Mouse (Mus musculus) layer of hippocampus, adult 2 months (tissue): ENCODE results near the gene Coro6. TPM values are rescaled to one million over a fixed set of nuclear protein-coding genes. Genes with fewer than 3 reads are reported as not detected.
A peak's percentile ranks its signal among the peaks of the same experiment; 100 is the strongest.

Experiments
- DNase-seq, 2 experiments: peaks; one replicate each; pipeline ENCODE4 v3.0.0; 2022; ENCODE audit warnings: low spot score in 2 of 2
- H3K27ac ChIP-seq: fragments of 200-600 bp; 2 replicates; pipeline ENCODE4 v1.8.1; 2022
- H3K4me3 ChIP-seq: fragments of 200-600 bp; 2 replicates; pipeline ENCODE4 v1.8.1; 2022; ENCODE audit warnings: mild to moderate bottlenecking
- CTCF ChIP-seq: fragments of 200-600 bp; conservative IDR thresholded peaks from 2 replicates; pipeline ENCODE4 v1.8.1; 2022; ENCODE audit warnings: antibody characterized with exemption, mild to moderate bottlenecking, moderate library complexity
- total RNA-seq, 2 experiments: library from RNA; stranded (reverse); gene quantifications; 2 replicates each; pipeline ENCODE4 v1.2.3; 2021

Gene Coro6
- total RNA-seq, 2 experiments from 2014 or later: 12.7 to 14.1 TPM

DNA sequence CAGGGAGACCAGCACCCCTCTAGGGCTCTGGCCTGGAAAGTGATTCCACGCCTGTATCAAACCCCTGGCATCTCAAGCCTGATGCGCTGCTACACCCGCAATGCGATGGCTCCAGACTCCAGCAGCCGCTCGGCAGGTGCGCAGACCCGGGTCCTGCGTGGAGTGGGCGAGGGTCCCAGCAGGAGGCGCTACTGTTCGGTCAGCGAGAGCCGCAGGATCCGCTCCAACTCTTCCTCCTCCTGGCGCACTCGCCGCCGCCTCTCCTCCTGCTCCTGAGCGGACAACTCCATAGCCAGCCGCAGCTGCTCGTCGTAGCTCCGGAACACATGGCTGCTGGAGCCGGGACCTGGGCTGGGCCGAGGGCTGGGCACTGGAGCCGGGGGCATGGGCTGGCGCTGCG, 9.2 kb downstream of the Coro6 start:
- H3K27ac ChIP-seq: no peak overlapping the region
- 0 out of 2 replicates have a peak, but pooled peaks have one; percentile 9 for TF ChIP-seq CTCF
- DNase-seq: no peak
- H3K4me3 ChIP-seq: no peak overlapping the region

DNA sequence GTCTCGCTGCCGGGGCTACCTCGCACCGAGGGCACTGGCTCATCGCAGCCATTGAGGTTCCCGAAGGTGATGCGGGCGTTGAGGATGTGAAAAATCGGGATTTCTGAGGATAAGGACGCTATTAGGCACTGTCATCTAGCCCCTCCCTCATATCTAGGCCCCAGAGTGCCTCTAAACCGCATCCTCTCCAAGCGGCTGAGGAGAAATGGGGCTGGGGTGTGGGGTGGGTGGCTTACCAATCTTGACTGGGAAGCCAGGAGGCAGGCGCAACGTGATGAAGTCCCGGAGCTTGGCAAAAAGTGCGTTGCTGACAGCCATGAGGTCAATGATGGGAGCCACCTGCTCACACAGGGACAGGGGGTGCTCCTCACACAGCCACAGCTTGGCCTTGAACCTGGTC, 10.6 kb downstream of the Coro6 start:
- no peak for DNase-seq
- no peak for TF ChIP-seq CTCF
- H3K27ac ChIP-seq: no peak overlapping the region
- H3K4me3 ChIP-seq: no peak overlapping the region

DNA sequence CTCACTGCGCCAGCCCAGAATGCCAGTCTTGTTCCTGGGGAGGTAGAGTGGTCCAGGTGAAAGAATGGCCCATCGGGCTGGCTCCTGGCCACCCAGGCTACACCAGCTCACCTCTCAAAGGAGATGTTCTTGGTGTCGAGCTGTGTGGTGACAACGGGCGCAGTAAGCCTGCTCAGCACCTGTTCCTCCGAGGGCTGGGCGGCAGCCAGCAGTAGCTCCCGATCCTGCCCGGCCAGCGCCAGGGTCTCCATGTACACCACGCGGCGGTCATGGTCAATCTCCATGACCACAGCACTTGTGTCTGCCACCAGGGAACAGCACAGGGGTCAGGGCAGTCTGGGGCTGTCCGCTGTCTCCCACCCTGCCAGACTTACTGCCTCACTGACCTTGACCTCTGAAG, 14.0 kb downstream of the Coro6 start:
- no peak overlapping the region for H3K4me3 ChIP-seq
- no peak for DNase-seq
- no peak overlapping the region for H3K27ac ChIP-seq
- TF ChIP-seq CTCF: no peak

DNA sequence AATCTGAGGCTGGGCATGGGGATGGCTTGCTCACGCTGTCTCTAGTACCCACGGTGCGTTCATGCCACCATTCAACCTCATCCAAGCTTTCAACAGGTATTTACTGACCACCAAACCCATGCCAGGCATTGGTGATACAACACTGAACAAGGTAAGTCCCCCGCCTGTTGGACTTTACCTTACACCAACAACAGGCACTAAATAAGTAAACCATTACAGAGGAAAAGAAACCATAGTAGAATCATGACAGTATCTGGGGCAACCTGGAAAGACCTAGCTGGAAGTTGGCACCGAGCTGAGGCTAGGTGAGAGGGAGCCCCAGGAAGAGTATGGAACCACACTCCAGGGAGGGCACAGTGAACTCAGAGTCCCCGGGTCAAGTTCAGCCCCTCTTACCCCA, 14.7 kb downstream of the Coro6 start:
- Histone ChIP-seq H3K4me3 (no peak overlapping the region), H3K27ac (no peak overlapping the region)
- TF ChIP-seq CTCF: no peak
- no peak for DNase-seq

DNA sequence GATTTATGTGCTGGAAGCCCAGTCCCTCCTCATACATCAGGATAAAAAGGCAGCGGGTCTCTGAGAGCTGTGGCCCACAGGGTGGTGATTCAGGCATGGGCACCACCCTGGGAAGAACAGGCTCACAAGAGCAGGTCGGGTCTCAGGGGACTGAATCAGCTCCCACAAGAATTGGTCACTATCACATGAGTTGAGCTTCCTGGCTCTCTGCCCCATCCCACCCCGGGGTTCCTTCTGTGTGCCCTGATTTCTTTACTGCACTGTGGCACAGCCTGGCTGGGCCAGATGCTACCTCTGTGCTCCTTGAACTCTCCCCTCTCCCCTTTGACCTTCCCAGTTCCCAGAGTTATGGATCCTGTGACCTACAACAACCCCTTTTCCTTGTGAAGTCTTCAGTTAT, 20.8 kb downstream of the Coro6 start:
- DNase-seq: no peak
- no peak overlapping the region for H3K4me3 ChIP-seq
- H3K27ac ChIP-seq: peak overlapping the region; percentile 36; the same call in 1 of the 2 replicates
- no peak for TF ChIP-seq CTCF

DNA sequence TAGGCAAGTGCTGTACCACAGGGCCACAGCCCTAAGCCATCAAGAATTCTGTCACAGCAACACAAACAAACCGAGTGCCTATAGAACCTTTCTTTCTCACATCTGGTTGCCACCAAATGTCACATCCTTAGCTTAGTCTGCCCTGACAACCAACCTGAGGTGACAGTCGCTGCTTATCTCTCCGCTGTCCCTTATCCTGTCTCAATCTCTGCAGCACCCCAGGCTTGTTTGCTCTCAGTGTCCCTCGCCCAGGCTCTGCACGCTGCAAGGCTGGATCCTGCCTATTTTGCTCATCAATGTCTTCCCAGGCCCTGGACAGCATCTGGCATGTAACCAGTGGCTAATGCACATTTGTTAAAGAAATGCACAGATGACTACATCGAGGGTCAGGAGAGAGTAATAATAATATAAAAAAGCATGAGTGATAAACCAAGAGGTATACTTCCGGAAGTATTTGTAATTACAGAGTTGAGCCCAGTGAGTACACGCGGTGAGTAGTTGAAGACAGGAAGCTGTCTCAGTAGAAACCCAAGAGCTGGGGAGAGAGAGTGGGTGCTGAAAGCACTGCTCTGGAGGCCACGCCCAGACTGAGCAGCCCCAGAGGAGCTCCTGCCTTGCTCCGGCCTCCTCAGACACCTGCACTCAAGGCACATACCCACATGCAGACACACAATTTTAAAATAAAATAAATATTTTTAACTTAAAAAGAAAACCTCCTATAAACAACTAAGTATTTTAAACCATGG, 21.5 kb downstream of the Coro6 start:
- peak overlapping the region; percentile 36; the same call in 1 of the 2 replicates for H3K27ac ChIP-seq
- TF ChIP-seq CTCF: no peak
- DNase-seq: no peak
- H3K4me3 ChIP-seq: no peak overlapping the region

DNA sequence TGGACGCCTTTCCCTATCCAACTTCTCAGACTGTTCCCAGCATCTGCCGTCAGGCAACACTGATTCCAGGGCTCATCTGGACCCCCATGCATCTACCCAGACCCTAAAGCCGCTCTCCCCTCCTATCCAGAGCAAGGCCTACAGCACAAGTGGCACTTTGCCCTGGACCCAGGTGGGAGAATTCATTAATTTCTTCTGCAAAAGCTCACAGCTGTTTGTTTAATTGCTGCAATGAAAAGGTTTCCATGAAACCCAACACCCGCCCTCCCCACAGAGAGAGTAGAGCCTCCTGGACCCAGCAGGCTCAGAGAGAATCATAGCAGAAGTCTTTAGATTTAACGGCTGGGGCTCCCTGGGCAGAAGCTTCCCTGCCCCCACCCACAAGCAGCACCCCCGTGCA, 23.0 kb downstream of the Coro6 start:
- TF ChIP-seq CTCF: no peak
- Histone ChIP-seq H3K4me3 (peak overlapping the region; percentile 15; the same call in 1 of the 2 replicates), H3K27ac (peak overlapping the region; percentile 87)
- no peak for DNase-seq

DNA sequence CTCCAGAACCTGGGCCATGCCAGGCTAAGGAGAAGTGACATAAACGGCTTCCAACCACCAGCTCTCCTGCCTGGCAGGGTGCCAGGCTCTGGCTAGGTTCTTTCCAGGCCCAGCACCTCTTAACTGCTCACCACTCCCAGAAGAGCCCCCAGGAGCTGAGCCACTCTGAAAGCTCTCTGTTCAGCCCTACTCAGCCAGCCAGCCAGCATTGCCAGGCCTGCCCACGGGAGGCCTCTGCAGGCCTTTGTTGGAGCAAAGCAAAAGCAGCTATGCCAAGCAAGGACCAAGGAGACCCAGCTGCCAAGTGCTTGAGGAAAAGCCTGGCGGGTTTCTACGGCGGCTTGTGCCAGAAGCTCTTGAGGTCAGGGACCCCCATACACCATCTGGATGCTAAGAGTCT, 24.6 kb downstream of the Coro6 start:
- peak overlapping the region; percentile 87 for H3K27ac ChIP-seq
- peak; percentile 51 to 71 for DNase-seq
- peak overlapping the region; percentile 65 for H3K4me3 ChIP-seq
- TF ChIP-seq CTCF: peak; percentile 56

DNA sequence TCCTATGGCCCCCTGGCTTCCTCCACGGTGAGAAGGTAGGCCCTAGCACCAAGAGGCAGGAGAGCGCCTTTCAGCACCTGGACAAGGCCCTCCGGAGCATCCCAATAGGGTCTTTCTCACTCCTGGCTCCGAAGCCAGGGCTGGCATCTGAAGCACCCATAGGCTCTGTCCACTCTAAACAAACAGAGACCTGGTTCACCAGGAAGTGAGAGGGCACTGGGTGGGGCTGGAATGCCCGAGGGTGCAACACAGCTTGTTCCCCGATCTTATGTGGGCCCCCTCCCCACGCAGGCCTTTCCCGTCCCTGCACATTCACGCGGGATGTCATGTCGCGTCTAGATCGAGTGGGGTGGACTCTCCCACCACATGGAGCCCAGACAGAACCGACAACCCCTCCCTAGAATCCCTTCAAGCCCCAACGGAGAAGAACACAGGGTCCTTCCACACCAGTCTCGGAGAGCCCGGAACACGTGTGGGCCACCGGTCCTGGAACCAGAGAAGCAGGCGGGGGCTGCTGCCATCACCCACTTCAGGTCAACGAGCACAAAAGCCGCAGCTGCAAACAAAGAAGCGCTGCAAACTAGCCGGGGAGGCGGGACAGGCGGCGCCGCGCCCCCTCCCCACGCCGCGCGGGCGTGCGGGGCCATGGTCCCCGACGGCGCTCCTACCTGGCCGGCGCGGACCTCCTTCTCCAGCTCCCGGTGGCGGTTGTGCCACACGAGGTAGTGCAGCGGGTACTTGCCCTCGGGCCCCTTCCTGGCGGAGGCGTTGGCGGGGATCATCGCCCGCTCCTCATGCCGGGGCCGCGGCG, 26.8 kb downstream of the Coro6 start:
- TF ChIP-seq CTCF: no peak
- no peak for DNase-seq
- Histone ChIP-seq H3K27ac (peak overlapping the region; percentile 87), H3K4me3 (peak overlapping the region; percentile 65)

DNA sequence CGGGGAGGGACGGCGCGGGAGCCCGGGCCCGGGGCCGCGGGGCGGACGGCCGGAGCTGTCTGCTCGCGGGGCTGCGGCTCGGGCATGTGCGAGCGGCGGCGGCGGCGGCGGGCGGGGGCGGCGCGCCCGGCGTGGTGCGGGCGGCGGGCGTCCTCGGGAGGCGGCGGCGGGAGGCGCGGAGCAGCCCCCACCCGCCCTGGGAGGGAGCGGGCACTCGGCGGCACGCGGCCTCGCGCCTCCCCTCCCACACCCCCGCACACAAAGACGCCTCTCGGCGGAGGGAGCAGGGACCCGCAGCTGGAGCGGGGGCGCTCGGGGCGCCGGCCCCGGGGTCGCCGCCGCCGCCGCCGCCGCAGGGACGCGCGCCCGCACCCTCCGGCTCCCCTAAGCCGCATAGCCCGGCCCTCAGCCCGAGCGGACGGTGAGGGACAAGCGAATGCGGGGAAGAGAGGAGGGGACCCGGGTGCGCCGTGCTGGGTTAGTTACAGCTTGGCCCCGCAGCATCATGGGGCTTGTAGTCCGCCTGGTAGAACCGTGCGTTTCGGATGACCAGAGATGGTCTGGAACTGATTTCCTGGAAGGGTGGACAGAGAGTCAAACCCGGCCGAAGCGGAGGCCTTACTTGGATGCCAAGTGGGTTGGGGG, 27.5 kb downstream of the Coro6 start, which contains the start of gene Ankrd13b:
Gene Ankrd13b (minus strand): TSS at position 88 of the 645 bp plus-strand sequence.
- TF ChIP-seq CTCF: no peak
- peak; percentile 71 to 83 for DNase-seq
- peak within 1 kb of the TSS; percentile 95 for H3K27ac ChIP-seq
- peak within 1 kb of the TSS; percentile 65 for H3K4me3 ChIP-seq

DNA sequence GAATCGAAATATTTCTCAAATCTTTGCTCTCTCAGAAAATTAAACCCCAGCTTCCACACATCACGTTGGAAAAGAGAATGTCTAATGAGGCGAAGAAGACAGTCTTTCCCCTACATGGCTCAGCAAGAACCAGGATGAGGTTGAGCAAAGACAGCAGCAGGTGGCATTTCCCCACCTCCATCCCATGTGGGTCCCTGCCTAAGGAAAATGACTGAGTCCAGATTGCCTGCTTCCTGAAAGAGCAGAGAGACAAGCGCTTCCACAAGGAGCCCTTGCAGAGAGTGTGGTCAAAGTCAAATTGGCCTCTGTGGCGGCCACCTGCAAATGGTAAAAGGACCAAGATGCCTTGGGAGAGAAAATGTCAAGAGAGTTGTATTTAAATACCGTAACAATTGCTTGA, 28.2 kb downstream of the Coro6 start:
- TF ChIP-seq CTCF: no peak
- Histone ChIP-seq H3K4me3 (peak overlapping the region; percentile 77), H3K27ac (peak overlapping the region; percentile 95)
- DNase-seq: no peak

DNA sequence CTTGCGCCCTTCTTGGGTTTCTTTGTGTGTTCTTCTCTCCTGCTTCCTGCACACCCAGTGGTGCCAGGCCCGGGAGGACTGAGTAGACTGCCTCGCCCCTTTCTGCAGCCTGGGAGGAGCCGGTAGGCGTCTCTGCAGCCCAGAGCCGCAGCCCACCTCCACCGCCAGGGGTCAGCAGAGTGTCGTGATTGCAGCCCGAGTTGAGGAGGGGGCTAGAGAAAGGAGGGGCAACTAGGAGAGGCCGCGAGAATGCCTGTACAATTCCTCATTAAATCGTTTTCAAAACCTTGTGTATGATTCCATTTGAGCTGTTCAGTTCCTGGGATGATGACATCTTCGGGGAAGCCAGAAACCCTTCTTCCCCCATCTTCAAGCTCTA, 28.9 kb downstream of the Coro6 start:
- Histone ChIP-seq H3K27ac (peak overlapping the region; percentile 95), H3K4me3 (peak overlapping the region; percentile 77)
- DNase-seq: peak; percentile 90 to 95
- TF ChIP-seq CTCF: peak; percentile 98; the same call in 1 of the 2 replicates
